Mouse (Mus musculus) embryonic fibroblast, embryonic 13.5 days (primary cell): ENCODE results near the gene Ldlrad3. TPM values are rescaled to one million over a fixed set of nuclear protein-coding genes. Genes with fewer than 3 reads are reported as not detected.

Source experiments
- H3K27ac ChIP-seq: 2 replicates; pipeline ENCODE4 v1.5.1; 2012; ENCODE audit warnings: low read length, control low read depth, inconsistent platforms; ENCODE audit not compliant: insufficient read depth
- H3K4me1 ChIP-seq: 2 replicates; pipeline ENCODE4 v1.6.1; 2011; ENCODE audit warnings: low read length; ENCODE audit not compliant: control insufficient read depth, insufficient read depth
- H3K4me3 ChIP-seq: 2 replicates; pipeline ENCODE4 v1.5.1; 2011; ENCODE audit warnings: mild to moderate bottlenecking, control low read depth, low read length; ENCODE audit not compliant: insufficient read depth
- CTCF ChIP-seq: IDR thresholded peaks from 2 replicates; pipeline ENCODE4 v1.5.1; 2011; ENCODE audit warnings: mild to moderate bottlenecking, control low read depth, low read length, moderate library complexity, borderline replicate concordance; ENCODE audit not compliant: insufficient read depth
- POLR2A ChIP-seq: IDR thresholded peaks from 2 replicates; pipeline ENCODE4 v1.6.1; 2011; ENCODE audit warnings: low read depth, mild to moderate bottlenecking, control low read depth, low read length, moderate library complexity
- polyA plus RNA-seq: library from polyadenylated mRNA; stranded (reverse); fragments of >200 nt; gene quantifications from 2 replicates; pipeline ENCODE4 v1.2.4, GENCODE M21; 2011; ENCODE audit warnings: low read depth; ENCODE audit not compliant: missing spikeins, insufficient read length

Gene Ldlrad3
- polyA plus RNA-seq, 1 experiment = 19.6 TPM

DNA sequence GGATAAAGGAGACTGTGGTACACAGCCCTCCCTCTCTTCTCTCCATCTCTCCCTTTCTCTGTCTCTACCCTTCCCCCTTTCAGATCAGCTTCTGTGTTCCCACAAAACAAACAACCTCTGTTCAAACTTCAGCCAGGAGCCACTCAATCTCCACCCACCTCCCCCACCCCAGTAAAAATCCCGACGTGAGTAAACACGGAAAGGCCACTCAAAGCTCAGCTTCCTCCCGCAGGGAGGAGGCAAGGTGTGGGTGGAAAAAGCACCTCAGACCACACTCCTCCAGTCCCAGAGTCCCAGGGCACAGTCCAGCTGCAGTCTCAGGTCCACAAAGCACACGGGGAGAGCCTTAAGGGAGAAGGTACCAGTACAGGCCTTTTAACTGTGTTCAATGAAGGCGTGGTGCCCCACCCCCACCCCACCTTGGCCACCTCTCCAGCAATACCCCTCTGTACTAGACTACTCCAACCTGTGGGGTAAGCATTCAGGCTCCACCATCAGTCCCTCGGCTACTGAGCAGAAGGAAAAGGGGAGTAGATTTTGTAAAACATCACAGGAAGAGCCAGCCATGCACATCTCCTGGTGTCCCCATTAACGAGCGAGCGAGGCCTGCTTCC is 53.1 kb downstream of the Ldlrad3 start:
- Histone ChIP-seq H3K27ac (no peak overlapping the region), H3K4me1 (no peaks in the 10 kb centered on the region), H3K4me3 (no peak overlapping the region)
- TF ChIP-seq POLR2A = no peak
- TF ChIP-seq CTCF = no peak

DNA sequence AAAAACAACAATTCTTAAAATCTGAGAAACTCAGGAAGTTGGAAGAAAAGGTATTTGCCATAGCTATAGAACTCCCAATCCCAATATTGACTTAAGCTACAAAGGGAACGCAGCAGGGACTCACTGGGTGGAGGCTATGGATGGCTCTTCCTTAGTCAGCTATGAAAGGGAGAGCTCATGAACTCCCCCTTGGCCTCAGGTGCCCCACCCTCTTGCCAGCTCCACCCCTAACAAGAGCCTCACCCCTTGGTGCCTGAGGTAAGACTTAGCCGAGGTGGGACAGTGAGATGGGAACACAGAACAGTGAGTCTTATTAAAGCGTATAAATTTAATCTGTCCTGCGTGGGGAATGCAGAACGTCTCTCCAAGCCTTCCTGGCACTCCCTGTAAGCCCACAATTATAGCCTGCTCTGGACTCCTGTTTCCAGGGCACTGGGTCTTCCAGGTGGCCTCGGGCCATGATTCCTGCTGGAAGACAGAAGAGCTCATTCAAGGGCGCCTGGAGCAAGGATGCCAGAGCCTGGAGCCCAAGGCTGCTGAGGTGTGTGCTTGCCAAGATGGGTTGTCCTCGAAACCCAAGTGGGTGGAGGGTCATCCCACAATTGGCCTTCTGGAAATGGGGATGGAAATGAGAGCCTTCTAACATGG is 55.9 kb downstream of the Ldlrad3 start:
- Histone ChIP-seq H3K4me3 (no peak overlapping the region), H3K4me1 (0 out of 2 replicates have a peak, but pooled peaks cover 3% of the 10 kb centered on the region), H3K27ac (no peak overlapping the region)
- TF ChIP-seq POLR2A (no peak), CTCF (no peak)

DNA sequence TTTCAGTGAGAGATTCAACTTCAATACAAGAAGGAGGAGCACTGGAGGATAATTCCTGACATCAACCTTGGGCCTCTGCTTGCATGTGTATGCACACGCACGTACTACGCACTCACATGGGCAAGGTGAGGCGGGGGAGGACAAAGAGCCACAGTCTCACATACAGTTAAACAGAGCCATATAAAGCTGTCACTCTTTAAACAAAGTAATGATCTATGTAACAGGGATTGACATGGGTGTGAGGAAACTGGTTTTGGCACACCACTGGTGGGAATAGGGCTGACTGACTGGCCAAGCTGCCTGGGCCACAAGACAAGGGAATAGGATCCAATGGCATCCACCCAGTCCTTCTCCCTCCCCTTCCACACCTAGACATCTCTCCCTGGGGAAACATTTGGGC is 57.0 kb downstream of the Ldlrad3 start:
- Histone ChIP-seq H3K4me1 (0 out of 2 replicates have a peak, but pooled peaks cover 3% of the 10 kb centered on the region), H3K4me3 (no peak overlapping the region), H3K27ac (no peak overlapping the region)
- TF ChIP-seq POLR2A = no peak
- TF ChIP-seq CTCF = no peak

DNA sequence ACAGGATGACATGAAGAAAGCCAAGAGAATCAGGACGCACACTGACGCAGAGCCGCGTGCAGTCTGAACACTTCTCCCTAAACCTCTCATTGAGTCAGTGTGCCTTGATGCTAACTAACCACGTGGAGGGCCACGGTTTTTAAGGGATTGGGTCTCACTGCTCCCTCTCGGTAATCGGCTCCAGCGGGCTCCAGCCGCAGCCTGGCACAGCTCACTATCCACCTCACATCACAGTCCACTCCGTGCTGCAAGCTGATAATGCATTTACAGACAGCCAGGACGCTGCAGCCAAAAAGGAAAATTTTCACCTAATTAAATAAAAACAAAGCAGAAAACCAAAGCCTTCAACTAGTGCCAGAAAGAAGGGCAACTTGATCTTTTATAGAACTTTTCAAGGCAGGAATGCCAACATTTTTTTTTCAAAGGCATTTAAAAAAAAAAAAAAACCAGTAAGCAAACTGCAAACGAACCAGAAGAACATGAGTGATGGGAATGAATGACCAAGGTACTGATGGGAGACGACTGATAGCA is 57.6 kb downstream of the Ldlrad3 start:
- no peak overlapping the region for H3K27ac ChIP-seq
- TF ChIP-seq POLR2A (no peak), CTCF (no peak)
- H3K4me1 ChIP-seq = 0 out of 2 replicates have a peak, but pooled peaks cover 3% of the 10 kb centered on the region
- H3K4me3 ChIP-seq = no peak overlapping the region

DNA sequence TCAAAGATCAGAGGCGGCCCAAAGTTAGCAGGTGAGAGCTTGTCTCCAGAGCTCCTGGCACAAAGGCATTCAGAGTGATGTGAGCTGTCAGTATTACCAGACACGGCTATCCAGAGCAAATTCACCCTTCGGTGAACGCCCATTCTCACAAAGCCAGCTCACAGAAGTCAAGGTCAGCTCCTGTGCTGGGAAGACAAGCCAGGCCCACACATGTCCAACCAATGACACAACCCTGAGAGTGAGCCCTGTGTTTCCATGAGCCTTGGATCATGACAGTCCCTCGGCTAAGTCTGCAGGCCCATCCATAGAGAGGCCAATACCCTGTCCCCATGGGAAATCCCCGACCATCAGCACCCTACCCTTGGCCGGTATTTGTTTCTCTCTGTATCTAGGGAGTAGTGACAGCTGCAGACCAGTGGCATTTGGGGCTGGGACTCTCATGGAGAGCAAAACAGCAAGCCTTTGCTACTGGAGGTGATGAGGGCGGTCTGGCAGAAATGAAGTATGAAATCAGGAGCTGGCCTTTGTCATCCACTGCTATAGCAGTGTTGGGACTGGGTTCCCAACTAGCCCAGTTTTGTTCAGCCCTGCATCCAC is 58.3 kb downstream of the Ldlrad3 start:
- Histone ChIP-seq H3K27ac (no peak overlapping the region), H3K4me1 (0 out of 2 replicates have a peak, but pooled peaks cover 3% of the 10 kb centered on the region), H3K4me3 (no peak overlapping the region)
- no peak for TF ChIP-seq POLR2A
- TF ChIP-seq CTCF = no peak

DNA sequence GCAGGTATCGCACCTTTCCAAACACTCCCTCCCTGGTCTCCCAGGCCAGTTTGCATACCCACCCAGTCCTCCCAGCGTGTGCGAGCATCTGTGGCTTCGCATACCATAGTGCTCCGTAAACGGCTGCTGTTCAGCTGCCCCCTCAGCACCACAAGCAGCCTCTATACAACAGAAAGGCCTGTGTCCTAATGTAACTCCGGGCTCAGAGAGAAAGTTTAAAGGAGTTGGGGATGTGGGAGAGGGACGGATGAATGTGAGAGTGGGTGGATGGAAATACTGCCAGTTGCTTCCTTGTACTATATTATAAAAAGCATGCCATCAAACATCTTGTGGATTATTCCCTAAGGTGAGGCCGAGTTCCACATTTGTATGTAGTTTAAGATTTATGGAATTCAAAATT is 59.0 kb downstream of the Ldlrad3 start:
- TF ChIP-seq POLR2A (no peak), CTCF (no peak)
- H3K4me3 ChIP-seq = no peak overlapping the region
- 0 out of 2 replicates have a peak, but pooled peaks cover 3% of the 10 kb centered on the region for H3K4me1 ChIP-seq
- H3K27ac ChIP-seq = no peak overlapping the region

DNA sequence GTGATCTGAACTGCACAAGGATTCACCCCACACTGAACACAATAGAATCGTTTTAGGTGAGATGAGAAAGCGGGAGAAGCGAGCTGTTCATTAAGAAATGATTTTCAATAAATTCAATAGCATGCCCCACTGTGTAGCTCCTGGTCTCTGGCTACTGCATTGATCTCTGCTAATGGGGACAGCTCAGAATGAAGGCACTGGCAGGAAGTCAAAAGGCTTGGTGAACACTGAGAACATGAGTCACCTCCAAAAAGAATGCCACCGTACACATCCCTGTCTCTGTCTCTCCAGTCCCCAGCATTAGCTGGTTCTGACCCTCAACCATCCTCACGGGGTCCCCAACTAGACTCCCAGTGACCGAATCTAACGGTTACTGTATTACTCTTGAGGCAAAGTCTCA is 60.1 kb downstream of the Ldlrad3 start:
- Histone ChIP-seq H3K27ac (no peak overlapping the region), H3K4me1 (0 out of 2 replicates have a peak, but pooled peaks cover 3% of the 10 kb centered on the region)
- TF ChIP-seq CTCF = no peak
- no peak for TF ChIP-seq POLR2A

DNA sequence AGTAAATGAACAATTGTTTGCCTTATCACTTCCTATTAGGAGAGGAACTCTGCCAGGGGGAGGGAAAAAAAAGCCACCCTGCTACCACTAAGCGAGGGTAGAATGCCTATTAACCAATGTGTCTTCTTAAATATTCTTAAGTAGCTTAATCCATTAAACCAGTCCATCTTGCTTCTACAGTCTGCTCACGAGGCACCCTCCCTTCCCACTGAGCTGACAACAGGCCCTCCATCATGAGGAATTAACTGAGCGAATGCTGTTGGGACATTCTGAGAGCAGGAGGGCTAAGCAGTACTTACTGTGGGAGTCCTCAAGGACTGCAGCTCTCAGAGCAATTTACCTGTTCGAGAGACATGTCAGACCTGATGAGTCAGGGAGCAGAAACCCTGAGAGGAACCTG is 61.1 kb downstream of the Ldlrad3 start:
- 0 out of 2 replicates have a peak, but pooled peaks cover 3% of the 10 kb centered on the region for H3K4me1 ChIP-seq
- TF ChIP-seq POLR2A (no peak), CTCF (no peak)
- no peak overlapping the region for H3K4me3 ChIP-seq
- no peak overlapping the region for H3K27ac ChIP-seq

More for the DNA sequence above, 60.1 kb downstream of the Ldlrad3 start:
- no peak overlapping the region for H3K4me3 ChIP-seq

DNA sequence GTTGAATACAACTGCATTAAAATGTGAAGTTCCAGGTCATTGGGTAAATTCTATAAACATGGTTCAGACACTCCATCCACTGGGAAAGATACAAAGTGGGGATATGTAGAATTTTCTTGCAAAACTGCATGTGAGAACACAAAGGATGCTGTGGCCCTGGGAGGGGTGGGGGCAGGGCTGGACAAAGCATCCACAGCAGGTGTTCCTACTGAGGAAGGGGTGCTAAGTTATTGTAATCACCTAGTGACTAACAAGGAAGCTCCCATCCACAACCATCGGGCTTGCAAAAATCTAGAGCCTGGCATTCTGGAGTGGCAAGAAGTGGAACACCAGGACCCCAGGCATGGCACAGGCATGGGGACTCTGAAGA is 64.1 kb downstream of the Ldlrad3 start:
- TF ChIP-seq CTCF (no peak), POLR2A (no peak)
- H3K4me1 ChIP-seq = 0 out of 2 replicates have a peak, but pooled peaks cover 3% of the 10 kb centered on the region
- H3K4me3 ChIP-seq = no peak overlapping the region
- no peak overlapping the region for H3K27ac ChIP-seq
